Mouse (Mus musculus) spleen, adult 10 weeks (tissue): ENCODE measurements around the gene Rapgefl1. TPM values are rescaled to one million over a fixed set of nuclear protein-coding genes. Genes with fewer than 3 reads are reported as not detected.

Source experiments
- polyA plus RNA-seq: library from polyadenylated mRNA; stranded (reverse); fragments of 350-450 nt; fragmentation: Illumina TruSeq; extraction: RNeasy Lipid Tissue Mini Kit (QIAGEN cat#74804); gene quantifications from one replicate; pipeline ENCODE4 v1.2.3, GENCODE M21; 2015; ENCODE audit warnings: low replicate concordance; ENCODE audit not compliant: insufficient read depth

The Rapgefl1 gene
- polyA plus RNA-seq, result 0.58 TPM

DNA sequence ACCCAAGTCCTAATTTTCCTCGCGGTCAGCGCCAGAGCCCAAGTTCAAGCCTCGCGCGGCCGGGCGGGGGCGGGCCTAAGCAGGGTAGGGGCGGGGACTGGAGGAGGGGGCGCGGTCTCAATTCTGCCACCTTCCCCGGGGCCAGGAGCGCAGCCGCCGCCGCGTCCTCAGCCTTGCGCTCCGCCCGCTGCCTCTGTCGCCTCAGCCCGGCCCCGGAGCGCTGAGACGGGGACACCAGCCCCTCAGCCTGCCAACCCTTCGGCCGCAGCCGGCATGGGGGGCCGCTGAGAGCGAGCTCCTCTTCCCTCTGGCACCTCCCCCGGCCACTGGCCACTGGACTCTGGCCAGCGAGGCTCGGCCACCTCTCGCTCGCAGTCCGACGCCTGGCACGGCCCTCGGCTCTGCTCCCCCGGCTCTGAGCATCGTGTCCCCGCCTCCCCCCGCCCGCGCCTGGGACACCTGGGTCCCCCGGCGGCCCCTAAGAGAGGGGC, at the start of gene Rapgefl1:
Gene Rapgefl1 (plus strand): TSS at position 135 of the 491 bp plus-strand sequence.

GRCm38 (mm10) chr11:98795015-98795713, 41.4 kb upstream of the Rapgefl1 start, which contains the start of gene Msl1:
TSS of gene Msl1 (plus strand) at chr11:98795516.

GRCm38 (mm10) chr11:98804605-98805004, 32.0 kb upstream of the Rapgefl1 start, which contains the start of gene Casc3:
TSS of gene Casc3 (plus strand) at chr11:98804905.

DNA sequence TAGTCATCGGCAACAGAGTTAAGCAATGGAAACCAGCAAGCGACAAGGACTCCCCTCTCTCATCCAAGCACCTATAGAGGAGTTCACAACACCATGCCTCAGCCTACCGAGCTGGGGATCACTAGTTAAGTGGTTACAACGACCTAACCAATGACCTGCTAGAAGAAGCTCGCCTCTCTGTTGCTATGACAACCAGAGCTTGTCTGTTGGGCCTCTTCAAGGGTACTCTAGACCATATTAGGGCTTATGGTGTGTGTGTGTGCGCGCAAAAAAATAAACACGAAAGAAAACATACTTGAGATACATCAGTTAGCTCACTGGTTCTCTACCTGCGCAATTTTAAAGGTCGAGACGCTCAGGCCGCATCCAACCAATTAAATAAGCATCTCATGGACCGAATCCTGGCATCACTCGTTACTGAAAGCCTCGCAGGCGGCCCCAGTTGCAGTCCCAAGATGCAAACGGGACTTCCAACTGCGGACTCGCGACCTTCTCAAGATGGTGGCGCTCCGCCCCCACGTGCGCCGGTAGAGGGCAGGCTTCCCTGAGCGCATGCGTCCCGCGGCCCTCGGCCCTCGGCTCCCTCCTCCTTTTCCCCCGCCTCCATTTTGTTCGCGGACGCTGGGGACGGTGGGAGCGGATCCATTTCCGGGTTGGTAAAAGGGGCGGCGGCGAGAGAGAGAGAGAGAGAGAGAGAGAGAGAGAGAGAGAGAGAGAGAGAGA, 26.6 kb downstream of the Rapgefl1 start, which contains the start of gene Wipf2:
Gene Wipf2 (plus strand): TSS at position 611 of the 723 bp plus-strand sequence.

Other genes with a start within 250 kb of the Rapgefl1 start
- gene Ormdl3, start 249.4 kb upstream of the Rapgefl1 start, polyA plus RNA-seq, result 16.2 TPM
- gene Lrrc3c, start 238.5 kb upstream of the Rapgefl1 start, polyA plus RNA-seq, result not detected
- 0.23 TPM for gene Gm12355, start 211.1 kb upstream of the Rapgefl1 start, polyA plus RNA-seq
- gene Gsdma3, start 210.4 kb upstream of the Rapgefl1 start, polyA plus RNA-seq, result not detected
- not detected for gene Gsdma2, start 190.0 kb upstream of the Rapgefl1 start, polyA plus RNA-seq
- gene Gsdma, start 172.4 kb upstream of the Rapgefl1 start, polyA plus RNA-seq, result not detected
- 32.9 TPM for gene Psmd3, start 154.2 kb upstream of the Rapgefl1 start, polyA plus RNA-seq
- gene Csf3, start 135.5 kb upstream of the Rapgefl1 start, polyA plus RNA-seq, result not detected
- gene Med24, start 107.3 kb upstream of the Rapgefl1 start, polyA plus RNA-seq, result 31.3 TPM
- gene Thra, start 96.1 kb upstream of the Rapgefl1 start, polyA plus RNA-seq, result 9.6 TPM
- gene Nr1d1, start 61.5 kb upstream of the Rapgefl1 start, polyA plus RNA-seq, result 1.0 TPM
- 134 TPM for gene Msl1, start 41.3 kb upstream of the Rapgefl1 start, polyA plus RNA-seq
- gene Casc3, start 31.9 kb upstream of the Rapgefl1 start, polyA plus RNA-seq, result 65.6 TPM
- 18.5 TPM for gene Wipf2, start 26.9 kb downstream of the Rapgefl1 start, polyA plus RNA-seq
- gene Cdc6, start 71.0 kb downstream of the Rapgefl1 start, polyA plus RNA-seq, result 8.2 TPM
- gene Rara, start 91.0 kb downstream of the Rapgefl1 start, polyA plus RNA-seq, result 15.3 TPM
- gene Gjd3, start 146.2 kb downstream of the Rapgefl1 start, polyA plus RNA-seq, result not detected
- gene Top2a, start 187.4 kb downstream of the Rapgefl1 start, polyA plus RNA-seq, result 72.4 TPM
- gene Igfbp4, start 204.5 kb downstream of the Rapgefl1 start, polyA plus RNA-seq, result 75.3 TPM